ENCODE assay signal across 14 mouse cellular contexts in the genomic region with DNA sequence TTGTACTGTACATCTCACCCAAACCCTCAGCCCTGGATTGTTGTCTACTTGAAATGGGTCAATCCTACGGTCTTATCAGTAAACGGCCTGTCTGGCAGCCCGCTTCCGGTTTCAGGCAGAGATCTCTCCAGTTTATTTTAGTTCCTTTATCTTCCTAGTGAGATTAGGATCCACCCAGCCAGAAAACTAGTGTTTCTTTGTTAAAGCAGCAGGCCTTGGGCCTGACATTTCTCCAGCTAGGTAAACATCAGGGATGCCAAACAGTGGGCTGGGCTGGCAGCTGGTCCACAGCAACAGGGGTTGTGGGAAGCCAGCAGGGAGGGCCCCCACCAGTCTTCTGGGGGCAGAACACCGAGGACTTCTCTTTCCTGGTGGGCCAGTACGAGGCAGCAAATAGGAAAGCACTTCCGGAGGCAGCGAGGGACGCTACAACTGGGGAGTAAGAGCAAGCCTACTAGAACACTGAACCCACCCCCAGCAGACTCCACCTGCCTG. TPM values are rescaled to one million over a fixed set of nuclear protein-coding genes. Genes with fewer than 3 reads are reported as not detected.
DNase-seq lines count a peak whose midpoint lies in the region; ATAC-seq lines count a peak whose summit lies in the region.
"Had no signal": no experiment of that assay in that cellular context is flagged by ENCODE, and none has a peak within 500 bp of the region (broad histone marks: within the 10 kb centered on the region; RNA-seq: fewer than 3 reads in every experiment).

No protein-coding gene starts in this region.

- no peak for DNase-seq in heart, embryonic 10.5 days (ENCODE audit: low spot score)
- no peak for DNase-seq in heart, adult 9 months (ENCODE audit: low spot score in 2 of 2)
- peak; percentile 22 for DNase-seq in thymus, postnatal 4 days
- no peak for DNase-seq in thymus, postnatal 10 days (ENCODE audit: low spot score in 2 of 2)
- DNase-seq in cerebellum, postnatal 36 days = no peak
- no peak for DNase-seq in hindbrain, embryonic 10.5 days (ENCODE audit: low spot score)
- DNase-seq: B cell, adult 2 months; cerebellum, adult 9-10 months; right cerebral cortex, postnatal 25 days had no signal

- H3K9ac ChIP-seq in liver, embryonic 15.5 days = no peak overlapping the region
- no peak overlapping the region for H3K9ac ChIP-seq in forebrain, embryonic 15.5 days (replicated peaks)
- H3K9ac ChIP-seq: hindbrain, embryonic 13.5 days; midbrain, embryonic 12.5 days had no signal

- peak overlapping the region; percentile 34; the same call in 1 of the 2 replicates for H3K4me2 ChIP-seq in liver, embryonic 15.5 days
- H3K4me2 ChIP-seq in forebrain, embryonic 15.5 days (replicated peaks) = no peak overlapping the region
- H3K4me2 ChIP-seq: hindbrain, embryonic 13.5 days; midbrain, embryonic 12.5 days had no signal

- no peaks in the 10 kb centered on the region for H3K36me3 ChIP-seq in heart, embryonic 10.5 days
- no peaks in the 10 kb centered on the region for H3K36me3 ChIP-seq in liver, embryonic 15.5 days (replicated peaks)
- no peaks in the 10 kb centered on the region for H3K36me3 ChIP-seq in hindbrain, embryonic 10.5 days
- H3K36me3 ChIP-seq in forebrain, embryonic 15.5 days = no peaks in the 10 kb centered on the region
- H3K36me3 ChIP-seq: hindbrain, embryonic 13.5 days; midbrain, embryonic 12.5 days had no signal

- H3K4me3 ChIP-seq in heart, embryonic 10.5 days = no peak overlapping the region; the same call in 1 of the 2 replicates
- H3K4me3 ChIP-seq in liver, embryonic 15.5 days (replicated peaks) = no peak overlapping the region
- H3K4me3 ChIP-seq in hindbrain, embryonic 10.5 days = no peak overlapping the region
- H3K4me3 ChIP-seq in forebrain, embryonic 15.5 days = no peak overlapping the region
- H3K4me3 ChIP-seq: hindbrain, embryonic 13.5 days; midbrain, embryonic 12.5 days had no signal

- 27% methylated on average over 9 of the region's 9 CpGs for WGBS in heart, embryonic 10.5 days
- WGBS in liver, embryonic 15.5 days (ENCODE audit: insufficient replicate concordance) = 6% methylated on average over 9 of the region's 9 CpGs
- WGBS in hindbrain, embryonic 10.5 days = 78% methylated on average over 9 of the region's 9 CpGs
- WGBS in forebrain, embryonic 15.5 days = 88% methylated on average over 9 of the region's 9 CpGs

- peaks cover 2% of the 10 kb centered on the region; the same call in 1 of the 2 replicates for H3K9me3 ChIP-seq in heart, embryonic 10.5 days
- no peaks in the 10 kb centered on the region for H3K9me3 ChIP-seq in liver, embryonic 15.5 days (replicated peaks)
- no peaks in the 10 kb centered on the region for H3K9me3 ChIP-seq in hindbrain, embryonic 10.5 days
- H3K9me3 ChIP-seq in forebrain, embryonic 15.5 days = no peaks in the 10 kb centered on the region
- H3K9me3 ChIP-seq: hindbrain, embryonic 13.5 days; midbrain, embryonic 12.5 days had no signal

- no peaks in the 10 kb centered on the region for H3K27me3 ChIP-seq in heart, embryonic 10.5 days (ENCODE audit: insufficient read depth, poor library complexity, severe bottlenecking)
- H3K27me3 ChIP-seq in liver, embryonic 15.5 days = no peaks in the 10 kb centered on the region
- H3K27me3 ChIP-seq in hindbrain, embryonic 10.5 days (ENCODE audit: insufficient read depth, poor library complexity, severe bottlenecking) = no peaks in the 10 kb centered on the region
- no peaks in the 10 kb centered on the region for H3K27me3 ChIP-seq in forebrain, embryonic 15.5 days
- H3K27me3 ChIP-seq: hindbrain, embryonic 13.5 days; midbrain, embryonic 12.5 days had no signal

- H3K4me1 ChIP-seq in heart, embryonic 10.5 days = peaks cover 38% of the 10 kb centered on the region
- peaks cover 31% of the 10 kb centered on the region for H3K4me1 ChIP-seq in liver, embryonic 15.5 days (replicated peaks)
- H3K4me1 ChIP-seq in hindbrain, embryonic 10.5 days (replicated peaks) = no peaks in the 10 kb centered on the region
- no peaks in the 10 kb centered on the region for H3K4me1 ChIP-seq in forebrain, embryonic 15.5 days
- H3K4me1 ChIP-seq: hindbrain, embryonic 13.5 days; midbrain, embryonic 12.5 days had no signal

- 0 out of 2 replicates have a peak, but pooled peaks have one; percentile 28 for ATAC-seq in liver, embryonic 15.5 days (ENCODE audit: insufficient read depth)
- ATAC-seq in forebrain, embryonic 15.5 days (replicated peaks) = no peak

- peak overlapping the region; percentile 81 for H3K27ac ChIP-seq in heart, embryonic 10.5 days
- peak overlapping the region; percentile 68 for H3K27ac ChIP-seq in liver, embryonic 15.5 days (replicated peaks)
- H3K27ac ChIP-seq in hindbrain, embryonic 10.5 days = no peak overlapping the region
- no peak overlapping the region for H3K27ac ChIP-seq in forebrain, embryonic 15.5 days (replicated peaks)
- H3K27ac ChIP-seq: hindbrain, embryonic 13.5 days; kidney, postnatal 0 days; midbrain, embryonic 12.5 days had no signal

RNA-seq across cellular contexts. Expression of gene Gm9964, which starts 10.4 kb away (rescaled TPM):
- polyA plus RNA-seq in heart, embryonic 10.5 days (2016; fragmentation: Nextera tagmentation; extraction: Ambion mirVana) = 0.21 TPM in 1 of 2 replicates, not detected in the other
- not detected in 2 replicates for polyA plus RNA-seq in liver, embryonic 15.5 days (2015; fragmentation: Nextera tagmentation; extraction: Ambion mirVana)
- not detected in 2 replicates for polyA plus RNA-seq in hindbrain, embryonic 10.5 days (2016; fragmentation: Nextera tagmentation; extraction: Ambion mirVana)
- not detected in 2 replicates for polyA plus RNA-seq in forebrain, embryonic 15.5 days (2015; fragmentation: Nextera tagmentation; extraction: Ambion mirVana)
- polyA plus RNA-seq: kidney, postnatal 0 days; midbrain, embryonic 12.5 days had no signal

RNA-seq across cellular contexts. Expression of gene Wsb1, which starts 31.9 kb away (rescaled TPM):
- 169 and 203 TPM in 2 replicates for polyA plus RNA-seq in heart, embryonic 10.5 days (2016; fragmentation: Nextera tagmentation; extraction: Ambion mirVana)
- 32.2 and 33.6 TPM in 2 replicates for polyA plus RNA-seq in liver, embryonic 15.5 days (2015; fragmentation: Nextera tagmentation; extraction: Ambion mirVana)
- 262 and 276 TPM in 2 replicates for polyA plus RNA-seq in hindbrain, embryonic 10.5 days (2016; fragmentation: Nextera tagmentation; extraction: Ambion mirVana)
- 438 and 470 TPM in 2 replicates for polyA plus RNA-seq in forebrain, embryonic 15.5 days (2015; fragmentation: Nextera tagmentation; extraction: Ambion mirVana)

RNA-seq across cellular contexts. Expression of gene Nf1, which starts 53.1 kb away (rescaled TPM):
- polyA plus RNA-seq in heart, embryonic 10.5 days (2016; fragmentation: Nextera tagmentation; extraction: Ambion mirVana) = 4.1 and 5.1 TPM in 2 replicates
- polyA plus RNA-seq in liver, embryonic 15.5 days (2015; fragmentation: Nextera tagmentation; extraction: Ambion mirVana) = 0.92 and 1.0 TPM in 2 replicates
- polyA plus RNA-seq in hindbrain, embryonic 10.5 days (2016; fragmentation: Nextera tagmentation; extraction: Ambion mirVana) = 5.5 and 5.9 TPM in 2 replicates
- polyA plus RNA-seq in forebrain, embryonic 15.5 days (2015; fragmentation: Nextera tagmentation; extraction: Ambion mirVana) = 5.9 and 6.4 TPM in 2 replicates

Comparison
In these comparisons a context has a peak if more than half of its experiments do, and no peak if none do; other contexts are left out.
1. H3K27ac ChIP-seq: peak in heart, embryonic 10.5 days (single experiment) and liver, embryonic 15.5 days (single experiment); none in hindbrain, embryonic 10.5 days (single experiment) and forebrain, embryonic 15.5 days (single experiment).